Mouse (Mus musculus) heart, adult 9 months (tissue): ENCODE measurements at regions not wholly inside any gene's neighbourhood (a gene's known extent, or its start where the extent isn't known, plus 50 kb on each side); places are given as distances from the start of the nearest gene placed in this dataset.

ENCODE experiments used
- DNase-seq, 2 experiments: peaks; one replicate each; pipeline ENCODE4 v3.0.0; 2022; ENCODE audit warnings: low spot score in 2 of 2

DNA sequence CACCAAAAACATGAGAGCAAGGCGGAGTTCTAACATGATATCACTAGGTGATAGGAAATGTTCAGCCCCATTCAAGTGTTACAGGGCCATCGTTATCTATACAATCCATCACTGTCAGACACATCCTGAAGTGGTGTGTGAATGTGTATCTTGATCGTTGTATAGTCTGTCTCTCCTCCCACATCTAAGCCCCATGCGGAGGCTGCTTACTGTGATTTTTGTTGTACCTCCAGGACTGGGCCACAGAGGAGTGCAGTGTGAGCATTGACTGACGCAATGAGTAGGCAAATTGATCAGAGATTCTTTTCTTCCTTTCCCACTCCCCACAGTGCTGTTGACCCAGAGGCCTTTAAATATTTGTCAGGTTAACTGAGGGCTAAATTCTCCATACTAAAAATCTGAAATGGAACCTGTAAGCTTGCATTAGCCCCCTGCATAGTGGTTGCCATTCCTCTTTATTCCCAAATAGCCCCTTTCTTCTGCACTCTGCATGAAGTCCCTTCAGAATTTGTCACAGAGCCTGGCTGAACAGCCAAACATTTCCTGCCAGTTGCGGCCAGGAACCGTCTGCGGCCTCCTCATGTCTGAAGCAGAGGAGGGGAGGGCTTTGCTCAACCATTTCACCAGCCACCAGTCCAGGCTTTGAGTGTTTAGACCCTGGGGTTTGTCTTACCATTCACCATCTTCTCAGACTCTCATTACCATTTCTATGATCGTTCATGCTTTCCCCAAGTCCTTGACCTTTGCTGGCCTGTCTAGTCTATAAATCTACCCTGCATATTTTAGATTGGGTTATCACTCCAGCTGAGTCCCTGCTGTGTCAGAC, 119.3 kb downstream of the Ttc8 start:
- no peak for DNase-seq

DNA sequence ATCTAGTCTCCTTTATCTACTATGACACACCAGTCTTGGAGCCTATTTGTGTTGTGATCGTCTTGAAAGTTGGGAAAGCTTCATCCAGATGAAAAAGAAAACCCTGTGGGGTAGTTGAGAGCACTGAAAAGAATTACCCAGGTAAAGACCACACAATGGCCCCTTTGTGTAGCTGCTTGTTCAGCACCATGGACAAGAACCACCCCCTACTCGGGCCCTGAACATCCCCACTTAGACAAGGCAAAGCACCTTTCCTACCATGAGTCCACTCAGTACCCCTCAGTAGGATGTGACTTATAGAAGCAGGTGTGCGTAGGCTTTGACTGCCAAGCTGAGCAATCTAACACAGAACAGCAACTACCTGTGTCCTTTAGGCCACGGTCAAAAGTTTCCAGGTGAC, 121.2 kb downstream of the Ttc8 start:
- DNase-seq = no peak

DNA sequence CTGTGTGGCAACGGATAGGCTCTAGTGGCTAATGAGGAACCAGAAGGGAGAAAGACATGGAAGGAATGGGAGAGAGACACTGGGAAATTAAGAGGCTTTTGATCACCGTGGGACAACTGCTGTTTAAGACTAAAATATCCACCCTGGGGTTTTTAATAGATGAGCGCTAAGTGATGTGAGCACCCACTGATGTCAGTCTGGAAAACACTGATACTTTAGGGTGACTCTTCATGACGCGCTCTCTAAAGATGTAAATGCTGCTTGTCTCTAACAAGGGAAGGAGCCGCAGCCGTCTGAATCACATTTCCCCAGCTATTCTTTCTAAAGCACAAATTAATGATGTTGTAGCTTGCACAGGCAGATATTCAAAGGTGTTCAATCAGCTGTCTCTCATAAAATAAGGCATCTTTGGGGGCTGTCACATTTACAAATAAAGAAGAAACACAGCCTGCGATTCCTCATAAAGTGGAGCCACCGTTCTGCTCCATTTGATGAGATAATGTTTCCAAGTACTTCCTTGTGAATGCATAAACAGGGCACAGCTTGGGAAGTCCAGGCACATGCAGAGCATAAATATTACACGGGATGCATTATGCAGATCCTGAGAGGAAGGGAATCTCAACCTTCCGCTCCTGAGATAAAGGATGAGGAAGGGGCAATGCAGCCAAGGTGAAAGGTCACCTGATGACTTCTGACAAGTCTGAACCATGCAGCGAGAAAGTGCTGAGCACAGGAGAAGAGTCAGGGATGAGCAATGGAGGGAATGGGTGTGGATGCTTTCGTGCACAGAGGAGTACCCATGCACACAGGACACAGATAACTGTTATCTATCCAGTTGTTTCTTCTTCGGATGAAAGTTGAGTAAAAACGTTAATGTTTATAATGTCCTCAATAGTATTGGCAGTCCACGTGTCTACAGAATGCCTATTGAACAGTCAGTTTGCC, 122.8 kb downstream of the Ttc8 start:
- no peak for DNase-seq

DNA sequence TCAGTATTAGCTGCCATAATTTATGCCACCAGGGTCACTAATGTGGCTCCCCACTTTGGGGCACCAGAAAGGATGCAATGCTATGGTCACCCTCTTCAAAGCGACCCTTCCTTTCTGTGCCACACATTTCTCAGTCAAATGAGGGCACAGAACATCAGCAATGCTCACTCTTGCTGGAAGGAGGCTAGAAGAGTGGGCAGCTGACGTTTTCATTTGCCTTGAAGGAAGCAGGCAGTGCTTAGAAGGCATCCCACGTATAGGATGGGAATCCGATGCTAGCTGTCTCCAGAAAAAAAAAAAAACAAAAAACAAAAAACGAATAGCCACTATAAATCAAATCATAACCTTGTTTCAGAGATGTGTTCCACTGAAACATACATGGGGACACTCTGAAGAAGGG, 124.1 kb downstream of the Ttc8 start:
- no peak for DNase-seq

DNA sequence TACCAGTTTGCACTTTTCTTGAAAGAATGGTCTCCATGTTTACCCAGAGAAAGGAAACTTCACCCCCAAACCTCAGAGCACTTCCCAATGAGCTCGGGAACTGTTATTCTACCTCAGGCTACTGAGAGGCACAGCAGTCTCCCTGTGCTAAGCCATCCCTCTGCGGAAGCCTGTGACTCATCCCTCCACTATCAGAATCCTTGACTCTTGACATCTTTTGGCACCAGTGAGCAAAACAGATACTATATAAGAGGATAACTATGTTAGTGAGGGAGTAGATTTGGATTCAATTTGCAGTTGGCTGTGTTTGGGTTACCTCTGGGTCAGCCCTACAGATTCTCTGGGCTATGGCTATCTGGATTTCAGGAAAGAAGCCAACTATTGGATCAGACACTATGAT, 130.1 kb downstream of the Ttc8 start:
- DNase-seq = no peak

DNA sequence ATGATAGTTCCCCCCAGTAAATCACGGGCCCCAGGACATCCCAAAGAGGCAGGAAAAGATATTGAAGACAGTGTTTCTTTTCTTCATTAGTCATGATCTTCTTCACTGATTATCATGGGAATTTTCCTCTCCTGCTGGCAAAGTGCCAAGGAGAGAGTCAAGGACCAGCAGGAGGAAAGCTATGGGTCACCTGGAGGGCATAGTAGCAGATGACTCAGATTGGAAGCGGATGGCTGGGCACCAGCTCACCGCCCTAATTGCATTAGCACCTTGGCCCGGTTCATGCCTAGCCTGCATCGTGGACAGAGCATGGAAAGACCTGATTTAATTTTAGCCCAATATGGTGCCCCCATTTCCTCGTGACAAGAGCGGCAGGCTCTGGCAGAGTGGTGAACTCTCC, 132.2 kb downstream of the Ttc8 start:
- DNase-seq = no peak

DNA sequence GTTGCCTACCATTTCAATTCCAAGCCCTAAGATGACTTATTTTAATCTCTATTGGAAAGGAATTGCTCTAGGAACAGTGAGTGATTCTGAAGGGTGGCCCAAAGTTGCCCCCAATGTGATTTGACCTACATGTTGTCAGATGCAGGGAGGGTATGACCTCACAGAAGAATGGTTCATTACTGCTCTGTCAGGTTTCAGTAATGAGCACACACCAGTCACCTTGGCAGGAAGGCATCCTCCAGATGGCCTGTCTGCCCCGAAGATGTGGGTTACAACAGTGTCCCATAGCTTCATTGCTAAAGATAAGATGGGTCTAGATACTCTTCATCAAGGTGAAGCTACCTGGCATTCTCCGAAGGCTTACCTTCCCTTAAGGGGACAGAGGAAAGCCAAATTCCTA, 137.1 kb downstream of the Ttc8 start:
- no peak for DNase-seq

DNA sequence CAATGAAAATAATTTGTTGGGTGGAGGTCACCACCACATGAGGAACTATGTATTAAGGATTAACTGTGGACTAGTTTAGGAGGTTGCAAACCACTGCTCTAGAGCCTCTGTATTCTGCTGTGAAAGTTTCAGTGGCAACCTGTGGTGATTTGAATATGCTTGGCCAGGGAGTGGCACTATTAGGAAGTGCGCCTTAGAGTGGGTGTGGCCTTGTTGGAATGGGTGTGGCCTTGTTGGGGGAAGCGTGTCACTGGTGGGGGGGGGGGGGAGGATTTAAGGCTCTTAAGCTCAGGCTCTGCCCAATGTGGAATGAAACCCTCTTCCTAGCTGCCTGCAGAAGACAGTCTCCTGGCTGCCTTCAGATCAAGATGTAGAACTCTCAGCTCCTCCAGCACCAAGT, 138.5 kb downstream of the Ttc8 start:
- no peak for DNase-seq

DNA sequence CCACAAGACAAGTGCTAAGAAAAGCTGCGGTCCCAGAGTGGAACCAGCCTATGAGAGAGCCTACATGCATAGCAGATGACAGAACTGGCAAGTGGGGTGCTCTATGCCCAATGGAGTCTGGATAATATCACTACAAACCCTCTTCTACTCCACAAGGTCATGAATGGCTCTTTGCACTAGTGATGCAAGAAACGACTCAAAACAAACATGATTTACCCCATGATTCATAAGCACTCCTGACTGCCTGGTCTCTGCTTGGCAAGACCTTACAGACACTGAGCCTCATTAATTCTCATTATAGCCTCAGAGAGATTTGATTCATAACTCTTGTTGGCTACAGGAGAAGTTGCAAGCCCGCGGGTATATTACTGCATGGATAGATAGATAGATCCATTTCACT, 139.1 kb downstream of the Ttc8 start:
- no peak for DNase-seq

DNA sequence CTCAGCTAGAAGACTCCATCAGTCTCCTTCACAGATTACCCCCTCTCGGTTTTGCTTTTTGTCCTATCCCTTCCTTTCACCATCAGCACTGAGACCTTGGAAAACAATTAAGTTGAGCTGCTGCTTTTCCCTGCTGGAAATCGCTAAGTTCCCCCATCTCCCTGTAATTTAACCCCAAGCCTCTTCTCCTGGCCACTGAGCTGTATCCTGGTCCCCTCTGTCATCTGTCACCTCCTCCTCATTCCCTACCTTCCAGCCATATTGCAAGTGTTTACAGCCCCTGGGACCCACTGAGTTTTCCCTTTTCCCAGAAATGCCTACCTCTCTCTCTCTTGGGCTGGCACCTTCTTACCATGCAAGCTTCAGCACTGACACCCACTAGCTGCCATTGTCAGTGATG, 140.3 kb downstream of the Ttc8 start:
- DNase-seq = no peak

DNA sequence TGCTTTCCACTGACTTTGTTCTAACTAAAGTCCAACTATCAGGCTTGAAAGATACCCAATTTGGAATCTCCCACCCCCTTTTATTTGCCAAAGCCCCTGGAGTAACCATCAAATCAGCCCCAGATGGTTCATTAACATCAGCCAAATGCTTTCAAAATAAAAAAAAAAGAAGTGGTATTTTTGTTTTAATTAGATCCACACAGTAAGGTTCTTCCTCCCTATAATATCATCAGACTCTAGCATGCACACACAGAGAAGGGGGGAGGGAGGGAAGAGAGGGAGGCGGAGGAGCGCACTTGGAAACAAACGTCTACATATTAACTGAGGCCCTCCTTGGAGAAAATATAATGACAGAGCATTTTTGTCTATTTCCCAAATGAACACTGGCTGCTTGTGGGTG, 143.1 kb downstream of the Ttc8 start:
- DNase-seq = no peak

DNA sequence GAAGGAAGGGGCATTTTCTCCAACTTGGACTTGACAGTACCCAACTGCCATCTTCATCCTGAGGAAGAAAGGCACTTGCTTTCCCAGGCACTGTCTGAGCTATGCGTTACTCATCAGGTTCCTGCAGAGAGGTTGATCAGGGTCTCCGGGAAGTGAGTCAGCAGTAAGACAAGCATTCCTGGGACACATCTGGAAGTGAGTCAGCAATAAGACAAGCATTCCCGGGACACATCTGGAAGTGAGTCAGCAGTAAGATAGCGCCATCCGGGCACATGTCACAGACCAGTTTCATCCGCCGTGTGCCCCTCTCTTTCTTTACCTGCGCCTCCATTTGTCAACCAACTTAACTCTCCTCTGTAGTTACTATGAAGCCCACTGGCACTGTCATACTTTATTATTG, 143.5 kb downstream of the Ttc8 start:
- DNase-seq = no peak

DNA sequence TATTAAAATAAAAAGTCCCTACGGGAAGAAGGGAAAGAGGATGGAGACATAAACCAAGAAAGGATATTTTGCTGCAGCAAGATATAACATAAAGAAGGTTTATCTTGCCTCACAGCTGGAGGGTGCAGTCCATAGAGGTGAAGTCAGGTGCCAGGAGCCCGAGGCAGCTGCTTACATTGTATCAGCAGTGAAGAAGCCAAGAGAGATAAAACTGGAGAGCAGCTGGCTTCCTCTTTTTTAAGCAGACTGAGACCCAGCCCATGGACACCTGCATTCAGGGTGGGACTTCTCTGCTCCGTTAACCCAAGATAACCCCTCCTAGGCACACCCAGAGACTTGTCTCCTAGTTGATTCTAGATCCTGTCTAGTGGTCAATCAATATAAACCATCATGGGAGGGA, 147.6 kb downstream of the Ttc8 start:
- no peak for DNase-seq

DNA sequence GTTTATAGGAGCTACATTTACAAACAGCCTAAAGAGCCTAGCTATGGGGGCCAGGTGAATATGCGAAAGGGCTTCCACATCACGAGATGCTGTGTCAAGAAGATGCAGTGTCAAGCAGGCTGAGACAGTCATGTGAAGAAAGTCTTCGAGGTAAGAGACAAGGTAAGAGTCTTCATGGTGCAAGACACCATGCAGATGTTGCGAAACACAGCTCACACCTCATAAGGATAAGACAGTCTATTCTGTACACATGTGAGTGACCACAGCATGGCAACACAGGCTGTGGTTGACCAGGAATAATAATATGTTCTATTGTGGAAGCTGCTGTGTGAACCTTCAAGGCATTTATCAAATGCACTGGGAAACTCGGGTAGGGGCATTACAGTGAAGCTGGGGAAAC, 153.4 kb downstream of the Ttc8 start:
- DNase-seq = no peak

DNA sequence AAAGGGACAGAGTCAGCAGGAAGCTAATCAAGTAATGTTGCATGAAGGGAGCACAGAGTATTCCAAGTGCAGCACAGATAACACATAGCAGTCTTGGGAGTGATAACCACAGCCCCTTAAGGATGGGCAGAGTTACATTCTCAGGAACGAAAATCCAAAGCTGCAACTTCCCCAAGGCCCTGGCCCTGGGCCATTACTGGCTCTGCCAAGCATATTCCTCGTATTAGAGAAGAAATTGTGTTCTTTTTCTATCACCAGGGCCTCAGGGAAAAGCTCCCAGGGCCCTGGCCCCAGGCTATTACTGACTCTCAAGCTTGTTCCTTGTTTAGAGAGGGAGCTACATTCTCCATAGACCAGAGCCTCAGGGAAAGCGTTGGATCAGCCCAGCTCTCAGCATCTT, 157.0 kb downstream of the Ttc8 start:
- DNase-seq = no peak

DNA sequence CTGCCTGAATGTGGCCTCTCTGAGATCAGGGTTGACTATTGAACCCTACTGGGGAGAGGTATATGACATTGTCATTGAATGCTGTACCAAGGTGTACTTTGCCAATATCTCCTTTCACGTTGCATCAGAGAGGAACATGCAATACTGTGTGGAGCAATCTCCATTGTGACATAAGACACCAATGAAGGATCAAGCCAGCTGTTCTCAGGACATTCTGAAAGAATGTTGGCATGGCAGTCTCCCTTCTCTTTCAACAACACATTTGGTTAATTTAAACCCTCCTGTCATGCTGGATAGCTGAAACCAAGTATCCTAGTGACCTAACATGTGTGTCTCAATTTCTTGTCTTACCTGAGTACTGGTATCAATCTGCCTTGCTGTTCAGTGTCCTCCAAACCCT, 159.5 kb downstream of the Ttc8 start:
- no peak for DNase-seq

DNA sequence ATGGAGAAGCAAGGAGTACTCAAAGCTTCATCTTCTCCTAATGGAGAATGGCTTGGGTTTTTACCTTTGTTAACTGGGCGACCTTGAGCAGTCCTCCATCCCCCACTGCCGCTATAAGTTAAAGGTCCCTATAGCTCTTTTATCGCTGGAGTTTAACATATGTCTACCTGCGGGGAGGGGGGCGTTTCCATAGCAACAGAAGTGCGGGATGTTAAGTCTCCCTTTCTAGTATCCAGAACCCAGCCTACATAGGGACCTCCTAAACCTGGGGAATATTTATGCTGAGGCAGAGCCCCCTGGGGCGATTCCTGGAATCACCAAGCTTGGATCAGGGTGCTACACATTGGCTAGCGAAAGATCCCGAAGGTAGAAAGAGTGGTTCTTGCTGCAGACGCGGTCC, 163.2 kb downstream of the Ttc8 start:
- no peak for DNase-seq

DNA sequence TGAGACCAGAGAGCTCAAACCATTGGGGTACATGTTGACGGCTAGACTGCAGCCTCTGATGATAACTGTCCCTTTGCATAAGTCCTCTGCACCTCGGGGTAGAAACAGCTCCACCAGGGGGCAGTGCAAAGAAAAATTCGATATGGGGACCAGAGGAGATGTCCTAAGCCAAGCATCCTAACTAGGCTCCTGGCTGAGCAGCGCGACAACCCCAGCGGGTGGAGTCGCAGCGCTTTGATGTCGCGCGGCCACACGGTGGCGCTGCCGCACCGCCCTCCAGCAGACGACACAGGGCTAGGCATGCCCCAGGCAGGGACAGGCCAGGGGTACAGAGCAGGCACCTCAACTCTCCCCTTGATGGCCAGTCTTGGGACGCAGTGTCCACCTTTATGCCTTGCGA, 163.8 kb downstream of the Ttc8 start:
- DNase-seq = peak; percentile 75

DNA sequence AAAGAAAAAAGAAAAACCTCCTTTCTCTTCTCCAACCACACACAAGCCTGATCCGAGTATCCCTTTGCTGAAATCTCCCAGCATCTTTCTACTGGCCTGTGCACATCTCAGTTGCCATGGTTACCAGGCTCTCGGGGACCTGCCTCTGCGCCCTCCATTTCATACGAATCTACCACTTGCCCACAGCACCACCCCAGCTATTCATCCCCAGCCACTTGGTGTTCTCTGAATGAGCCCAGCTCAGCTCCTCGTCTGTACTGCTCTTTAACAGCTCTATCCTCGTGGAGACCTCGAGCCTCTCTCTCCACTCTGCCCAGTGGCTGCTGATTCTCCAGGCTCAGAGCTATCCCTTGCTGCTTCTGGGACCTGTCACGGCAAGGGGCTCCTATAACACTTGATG, 166.9 kb downstream of the Ttc8 start:
- no peak for DNase-seq

DNA sequence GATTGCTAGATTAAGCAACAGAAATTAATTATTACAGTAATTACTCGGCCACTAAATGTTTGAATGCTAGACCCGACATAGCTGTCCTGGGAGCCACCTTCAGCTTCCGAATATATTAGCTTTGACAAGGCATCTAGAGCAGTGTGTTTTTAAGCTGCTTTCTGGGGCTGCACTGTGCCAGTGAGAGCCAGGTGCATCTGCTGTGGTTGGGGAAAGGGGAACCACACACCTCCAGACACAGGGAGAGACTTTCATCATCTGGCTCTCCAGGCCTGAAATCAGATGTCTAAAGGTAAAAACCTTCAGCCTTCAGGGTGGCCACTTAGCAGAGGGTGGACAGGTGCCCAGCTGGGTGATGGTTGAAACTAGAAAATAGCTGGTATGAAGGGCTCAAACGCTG, 171.4 kb downstream of the Ttc8 start:
- DNase-seq = no peak

DNA sequence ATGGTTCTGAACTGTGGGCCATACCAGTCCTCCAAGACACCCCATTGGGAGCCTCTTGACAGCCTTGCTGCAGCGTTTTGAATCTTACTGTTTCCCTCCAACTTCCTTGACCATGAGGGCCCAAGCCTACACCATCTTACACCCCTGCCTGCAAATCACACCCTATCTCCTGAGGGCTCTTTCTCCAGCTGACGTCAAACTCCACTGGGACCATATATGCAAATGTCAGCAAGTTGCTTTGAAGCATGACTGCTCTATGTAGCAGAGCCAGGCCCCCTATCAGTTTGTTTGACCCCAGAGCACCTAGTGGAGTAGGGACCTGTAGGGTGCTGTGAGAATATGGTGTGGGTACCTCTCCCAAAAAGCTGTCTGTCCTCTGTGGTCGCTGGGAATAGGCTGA, 172.8 kb downstream of the Ttc8 start:
- no peak for DNase-seq

DNA sequence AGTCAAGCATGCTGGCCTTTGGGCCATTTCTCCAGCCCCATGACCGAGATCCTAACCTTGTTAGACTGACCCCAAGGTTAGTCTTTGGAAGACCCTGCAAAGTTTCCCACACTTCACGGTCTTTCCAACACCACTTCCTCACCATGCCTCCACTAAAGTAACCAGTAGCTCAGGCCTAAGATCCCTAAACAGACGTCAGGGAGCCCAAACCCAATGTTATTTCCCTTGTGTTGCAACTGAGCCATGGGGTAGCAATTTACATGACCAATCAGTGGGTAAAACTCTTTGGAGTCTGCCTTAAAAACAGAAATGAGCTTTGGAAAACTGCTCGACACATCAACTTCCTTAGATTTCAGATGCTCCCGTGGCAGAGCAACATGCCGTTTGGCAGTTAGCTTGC, 173.6 kb downstream of the Ttc8 start:
- no peak for DNase-seq
